Mouse (Mus musculus): Measurements from ENCODE around the gene Gm20878. TPM values are rescaled to one million over a fixed set of nuclear protein-coding genes. Genes with fewer than 3 reads are reported as not detected.
"Not testable (repeated sequence)": the region's sequence is repeated elsewhere in the genome, so short reads cannot be mapped to it uniquely, and the experiment has no call there.

The Gm20878 gene
- polyA plus RNA-seq (2015; fragmentation: Nextera tagmentation; extraction: Ambion mirVana) = 0.49 TPM in 1 of 2 replicates, not detected in the other

DNA sequence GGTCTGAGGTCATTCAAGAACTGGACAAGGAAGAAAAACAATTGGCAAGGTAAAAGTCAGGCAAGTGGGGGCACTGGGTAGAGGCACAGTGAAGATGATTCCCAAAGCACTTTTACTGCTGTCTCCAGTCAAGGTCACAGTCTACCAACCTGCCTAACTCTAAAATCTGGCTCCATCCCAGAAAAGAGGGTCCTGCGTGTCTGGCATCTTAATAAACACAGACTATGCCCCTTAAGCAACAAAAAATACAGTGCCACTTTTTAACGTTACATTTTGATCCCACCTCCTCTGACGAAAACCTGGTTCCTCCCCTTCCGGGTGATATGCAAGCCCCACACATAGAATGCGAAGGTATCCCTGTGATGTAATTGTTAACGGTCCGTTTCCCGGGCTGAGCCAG lies at the start of gene Gm20878:
Gm20878 (plus strand) TSS at position 301 of the 400 bp plus-strand sequence.
- DNase-seq; H3K4me1 ChIP-seq (ENCODE audit: insufficient read depth); H3K27me3 ChIP-seq (ENCODE audit: insufficient read depth, low read length); ATAC-seq; H3K36me3 ChIP-seq (replicated peaks; ENCODE audit: insufficient read depth, low read length); H3K9me3 ChIP-seq (ENCODE audit: low read length); H3K27ac ChIP-seq (ENCODE audit: low read depth); H3K9ac ChIP-seq (replicated peaks); H3K4me2 ChIP-seq (ENCODE audit: low read depth, low read length); H3K4me3 ChIP-seq (ENCODE audit: low read depth, low read length): not testable (repeated sequence)
- no CpG with 5 or more reads among the region's 8 CpGs for WGBS (ENCODE audit: insufficient replicate concordance)

- not testable (repeated sequence) for DNase-seq; H3K9ac ChIP-seq (replicated peaks); H3K4me1 ChIP-seq (ENCODE audit: insufficient read depth)
These were observed 38.1 kb upstream of the Gm20878 start, which contains the start of gene Gm21541 for GRCm38 (mm10) chr4:41903310-41903709. TSS of gene Gm21541 (plus strand) at chr4:41903610.

DNA sequence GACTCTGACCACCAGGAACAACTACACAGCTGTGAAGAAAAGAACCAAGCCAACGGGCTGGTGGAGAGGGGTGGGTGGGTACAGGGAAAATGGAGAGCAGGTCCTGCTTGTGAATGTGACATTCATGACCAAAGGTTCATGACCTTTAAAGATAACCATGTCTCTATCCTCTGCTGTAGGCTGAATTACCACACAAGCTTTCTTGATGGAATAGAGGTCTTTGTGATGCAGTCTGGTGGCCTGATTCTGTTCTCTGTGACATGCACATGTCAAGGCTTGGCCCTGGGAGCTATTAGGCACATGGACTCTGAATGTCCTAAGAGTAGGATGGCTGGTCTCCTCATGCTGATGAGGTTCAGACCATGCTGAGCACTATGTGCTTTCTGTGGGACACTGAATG lies 24.4 kb downstream of the Gm20878 start, which contains the start of gene Fam205a4:
Fam205a4 (plus strand) TSS at position 301 of the 400 bp plus-strand sequence.
- H3K4me1 ChIP-seq (ENCODE audit: insufficient read depth); H3K9ac ChIP-seq (replicated peaks); H3K27ac ChIP-seq (ENCODE audit: low read depth); H3K4me2 ChIP-seq (ENCODE audit: low read depth, low read length); ATAC-seq; H3K27me3 ChIP-seq (ENCODE audit: insufficient read depth, low read length); H3K9me3 ChIP-seq (ENCODE audit: low read length); H3K36me3 ChIP-seq (replicated peaks; ENCODE audit: insufficient read depth, low read length); DNase-seq; H3K4me3 ChIP-seq (ENCODE audit: low read depth, low read length): not testable (repeated sequence)
- no CpG with 5 or more reads among the region's 1 CpGs for WGBS (ENCODE audit: insufficient replicate concordance)

More at GRCm38 (mm10) chr4:41903310-41903709, 38.1 kb upstream of the Gm20878 start, which contains the start of gene Gm21541:
- H3K36me3 ChIP-seq (replicated peaks; ENCODE audit: insufficient read depth, low read length); H3K27me3 ChIP-seq (ENCODE audit: insufficient read depth, low read length); H3K4me2 ChIP-seq (ENCODE audit: low read depth, low read length); H3K4me3 ChIP-seq (ENCODE audit: low read depth, low read length); H3K9me3 ChIP-seq (ENCODE audit: low read length); ATAC-seq; H3K27ac ChIP-seq (ENCODE audit: low read depth): not testable (repeated sequence)
- no CpG with 5 or more reads among the region's 5 CpGs for WGBS (ENCODE audit: insufficient replicate concordance)

Other genes starting within 250 kb of the Gm20878 start
- 0.12 and 0.29 TPM in 2 replicates for gene Cntfr, start 244.5 kb upstream of the Gm20878 start, polyA plus RNA-seq (2015; fragmentation: Nextera tagmentation; extraction: Ambion mirVana)
- gene Il11ra1, start 241.6 kb upstream of the Gm20878 start, polyA plus RNA-seq (2015; fragmentation: Nextera tagmentation; extraction: Ambion mirVana) = 28.5 and 33.2 TPM in 2 replicates
- gene Rpp25l, start 228.0 kb upstream of the Gm20878 start, polyA plus RNA-seq (2015; fragmentation: Nextera tagmentation; extraction: Ambion mirVana) = 30.9 and 31.7 TPM in 2 replicates
- 64.0 and 65.2 TPM in 2 replicates for gene Dctn3, start 218.4 kb upstream of the Gm20878 start, polyA plus RNA-seq (2015; fragmentation: Nextera tagmentation; extraction: Ambion mirVana)
- gene Arid3c, start 210.4 kb upstream of the Gm20878 start, polyA plus RNA-seq (2015; fragmentation: Nextera tagmentation; extraction: Ambion mirVana) = not detected in 2 replicates
- gene Galt, start 186.3 kb upstream of the Gm20878 start, polyA plus RNA-seq (2015; fragmentation: Nextera tagmentation; extraction: Ambion mirVana) = 40.9 and 46.2 TPM in 2 replicates
- 73.2 and 77.7 TPM in 2 replicates for gene Sigmar1, start 185.4 kb upstream of the Gm20878 start, polyA plus RNA-seq (2015; fragmentation: Nextera tagmentation; extraction: Ambion mirVana)
- 10.1 and 11.7 TPM in 2 replicates for gene Ccl27a, start 167.3 kb upstream of the Gm20878 start, polyA plus RNA-seq (2015; fragmentation: Nextera tagmentation; extraction: Ambion mirVana)
- 0.76 TPM in 1 of 2 replicates, not detected in the other for gene Gm21541, start 38.0 kb upstream of the Gm20878 start, polyA plus RNA-seq (2015; fragmentation: Nextera tagmentation; extraction: Ambion mirVana)
- not detected in 2 replicates for gene Fam205a4, start 24.5 kb downstream of the Gm20878 start, polyA plus RNA-seq (2015; fragmentation: Nextera tagmentation; extraction: Ambion mirVana)
- not detected in 2 replicates for gene Gm21093, start 93.2 kb downstream of the Gm20878 start, polyA plus RNA-seq (2015; fragmentation: Nextera tagmentation; extraction: Ambion mirVana)
- not detected in 2 replicates for gene Gm3893, start 149.6 kb downstream of the Gm20878 start, polyA plus RNA-seq (2015; fragmentation: Nextera tagmentation; extraction: Ambion mirVana)
- not detected in 2 replicates for gene Gm13304, start 173.2 kb downstream of the Gm20878 start, polyA plus RNA-seq (2015; fragmentation: Nextera tagmentation; extraction: Ambion mirVana)
- gene Gm13306, start 211.9 kb downstream of the Gm20878 start, polyA plus RNA-seq (2015; fragmentation: Nextera tagmentation; extraction: Ambion mirVana) = not detected in 2 replicates
- 0.33 and 0.37 TPM in 2 replicates for gene Gm13305, start 227.0 kb downstream of the Gm20878 start, polyA plus RNA-seq (2015; fragmentation: Nextera tagmentation; extraction: Ambion mirVana)